Mouse (Mus musculus): ENCODE data around the gene Fgd6.

DNA sequence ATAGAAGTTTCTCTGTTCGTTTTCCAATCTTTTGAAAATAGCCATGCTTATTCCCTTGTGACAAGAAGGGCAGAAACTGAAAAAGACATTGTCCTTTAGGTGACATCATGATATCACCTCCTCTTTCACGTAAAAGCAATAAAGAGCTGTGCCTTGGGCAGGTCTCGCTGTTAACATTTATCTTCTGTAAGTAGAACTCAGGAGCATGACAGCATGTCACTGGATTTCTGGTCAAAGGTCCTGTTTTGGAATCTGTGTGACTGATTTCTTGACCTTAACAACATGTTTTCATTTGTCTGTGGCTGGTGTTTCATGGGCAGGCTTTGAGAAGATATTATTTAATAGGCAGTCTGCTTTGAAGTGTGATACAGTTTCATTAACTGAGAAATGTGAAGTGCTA lies 44.9 kb downstream of the Fgd6 start:
- TF ChIP-seq CTCF (IDR thresholded peaks at IDR 0.05; ENCODE audit: borderline replicate concordance, extremely low read depth, insufficient read depth, insufficient read length), result no peak
- TF ChIP-seq POLR2A (IDR thresholded peaks at IDR 0.05; ENCODE audit: borderline replicate concordance, extremely low read depth, insufficient read depth, insufficient read length, poor library complexity, severe bottlenecking), result no peak
